Mouse (Mus musculus) limb, embryonic 14.5 days (tissue): ENCODE measurements around the gene Hist2h2aa2. TPM values are rescaled to one million over a fixed set of nuclear protein-coding genes. Genes with fewer than 3 reads are reported as not detected.

ENCODE experiments used
- ATAC-seq: fragments of 200-750 bp; cut with Nextera tagmentation; 2 replicates; pipeline ENCODE4 v1.8.0; 2017; ENCODE audit warnings: low read depth, moderate number of reproducible peaks, moderate TSS enrichment; ENCODE audit not compliant: low FRiP score
- DNase-seq: peaks from one replicate; pipeline ENCODE4 v3.0.0-alpha.2; 2015; ENCODE audit warnings: low spot score
- H3K27ac ChIP-seq: fragments of 300-500 bp; sonication (generic); replicated peaks from 2 replicates; pipeline ENCODE4 v1.5.1; 2014; ENCODE audit warnings: low read depth, mild to moderate bottlenecking, low read length, moderate library complexity, mixed read lengths
- H3K27me3 ChIP-seq: fragments of 300-500 bp; sonication (generic); 2 replicates; pipeline ENCODE4 v1.6.1; 2014; ENCODE audit warnings: low read length, mixed read lengths; ENCODE audit not compliant: control insufficient read depth, insufficient read depth
- H3K36me3 ChIP-seq: fragments of 300-500 bp; sonication (generic); 2 replicates; pipeline ENCODE4 v1.6.1; 2014; ENCODE audit warnings: mild to moderate bottlenecking, low read length, moderate library complexity, mixed read lengths; ENCODE audit not compliant: control insufficient read depth, insufficient read depth
- H3K4me1 ChIP-seq: fragments of 300-500 bp; sonication (generic); 2 replicates; pipeline ENCODE4 v1.6.1; 2014; ENCODE audit warnings: antibody characterized with exemption, low read length, mixed read lengths; ENCODE audit not compliant: control insufficient read depth, insufficient read depth
- H3K4me2 ChIP-seq: fragments of 300-500 bp; sonication (generic); replicated peaks from 2 replicates; pipeline ENCODE4 v1.6.1; 2014; ENCODE audit warnings: low read depth, mild to moderate bottlenecking, low read length, moderate library complexity; ENCODE audit not compliant: severe bottlenecking
- H3K4me3 ChIP-seq: fragments of 300-500 bp; sonication (generic); replicated peaks from 2 replicates; pipeline ENCODE4 v1.5.1; 2014; ENCODE audit warnings: low read length
- H3K9ac ChIP-seq: fragments of 300-500 bp; sonication (generic); 2 replicates; pipeline ENCODE4 v1.6.1; 2014; ENCODE audit warnings: mild to moderate bottlenecking, low read depth, low read length, moderate library complexity; ENCODE audit not compliant: severe bottlenecking
- H3K9me3 ChIP-seq: fragments of 300-500 bp; sonication (generic); 2 replicates; pipeline ENCODE4 v1.6.1; 2016; ENCODE audit warnings: low read length; ENCODE audit not compliant: control insufficient read depth
- POLR2A ChIP-seq: fragments of 200-500 bp; IDR thresholded peaks from 2 replicates; pipeline ENCODE4 v1.8.0; 2012; ENCODE audit warnings: inconsistent platforms, mild to moderate bottlenecking, moderate library complexity, borderline replicate concordance; ENCODE audit not compliant: insufficient read depth, insufficient read length; ENCODE audit errors: extremely low read depth
- WGBS: fragments of 180-500 bp; shearing (Covaris S2); extraction: QIAGEN DNeasy Blood & Tissue Kit; methylation state at CpG from one replicate; pipeline ENCODE4 v1.1.7; 2014; 5-methylcytosine and 5-hydroxymethylcytosine counted together
- polyA plus RNA-seq, 2 experiments: library from polyadenylated mRNA; depleted of rRNA in 1 of 2; stranded (reverse) in 1 of 2; unstranded in 1 of 2; fragments of >200 nt; fragmentation: Nextera tagmentation in 1 of 2; extraction: Ambion mirVana in 1 of 2; gene quantifications; 2 replicates each; pipeline versions ENCODE4 v1.2.1 to v1.2.3; 2012 to 2014

The Hist2h2aa2 gene
- polyA plus RNA-seq, 2 experiments, result 9.7 to 30.9 TPM

DNA sequence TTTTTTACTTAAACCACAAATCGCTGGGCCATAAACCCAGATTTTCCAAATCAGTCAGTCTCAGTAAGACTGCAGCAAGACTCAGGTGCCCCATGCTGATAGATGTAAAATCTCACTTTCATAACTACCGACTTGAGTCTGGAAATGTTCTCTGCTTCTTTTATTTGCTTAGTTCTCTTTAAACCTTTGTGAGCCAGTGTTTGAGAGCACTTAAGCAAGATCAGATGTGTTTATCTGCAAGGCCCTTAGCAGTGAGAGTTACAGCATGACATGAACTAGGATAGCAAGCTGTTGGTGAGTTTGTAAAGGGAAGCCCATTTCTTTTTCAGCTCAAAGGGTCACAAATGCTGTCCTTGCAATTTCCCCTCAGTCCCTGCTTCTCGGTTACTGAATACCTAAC, 17.1 kb upstream of the Hist2h2aa2 start:
- no peak overlapping the region for H3K4me3 ChIP-seq
- H3K27ac ChIP-seq, result 0 out of 2 replicates have a peak overlapping the region, but pooled peaks have one; percentile 33
- no peaks in the 10 kb centered on the region for H3K36me3 ChIP-seq
- H3K4me1 ChIP-seq, result peaks cover 12% of the 10 kb centered on the region
- WGBS, result 45% methylated on average over 3 of the region's 3 CpGs
- no peaks in the 10 kb centered on the region for H3K27me3 ChIP-seq
- H3K4me2 ChIP-seq, result no peak overlapping the region
- no peak for DNase-seq
- no peaks in the 10 kb centered on the region for H3K9me3 ChIP-seq
- H3K9ac ChIP-seq, result no peak overlapping the region
- TF ChIP-seq POLR2A, result no peak
- ATAC-seq, result no peak

GRCm38 (mm10) chr3:96255926-96256593, 16.0 kb upstream of the Hist2h2aa2 start:
- H3K36me3 ChIP-seq, result no peaks in the 10 kb centered on the region
- no peak for TF ChIP-seq POLR2A
- peaks cover 5% of the 10 kb centered on the region; the same call in 1 of the 2 replicates for H3K4me1 ChIP-seq
- no peaks in the 10 kb centered on the region for H3K27me3 ChIP-seq
- DNase-seq, result no peak
- no peaks in the 10 kb centered on the region for H3K9me3 ChIP-seq
- 57% methylated on average over 5 of the region's 5 CpGs for WGBS
- H3K27ac ChIP-seq, result no peak overlapping the region
- no peak overlapping the region for H3K4me3 ChIP-seq
- H3K9ac ChIP-seq, result no peak overlapping the region
- no peak overlapping the region for H3K4me2 ChIP-seq
- ATAC-seq, result no peak

GRCm38 (mm10) chr3:96254683-96255355, 14.7 kb upstream of the Hist2h2aa2 start:
- H3K4me2 ChIP-seq, result no peak overlapping the region
- no peak overlapping the region for H3K9ac ChIP-seq
- H3K27me3 ChIP-seq, result no peaks in the 10 kb centered on the region
- no peak for TF ChIP-seq POLR2A
- no peaks in the 10 kb centered on the region for H3K36me3 ChIP-seq
- H3K27ac ChIP-seq, result no peak overlapping the region
- H3K9me3 ChIP-seq, result no peaks in the 10 kb centered on the region
- H3K4me3 ChIP-seq, result no peak overlapping the region
- WGBS, result 36% methylated on average over 10 of the region's 10 CpGs
- H3K4me1 ChIP-seq, result peaks cover 9% of the 10 kb centered on the region; the same call in 1 of the 2 replicates
- DNase-seq, result peak; percentile 40
- no peak for ATAC-seq

GRCm38 (mm10) chr3:96251787-96252186, 11.7 kb upstream of the Hist2h2aa2 start:
- no peak overlapping the region for H3K9ac ChIP-seq
- no peak for TF ChIP-seq POLR2A
- DNase-seq (no peak), ATAC-seq (no peak)
- no peak overlapping the region for H3K27ac ChIP-seq
- H3K9me3 ChIP-seq, result no peaks in the 10 kb centered on the region
- WGBS, result 80% methylated on average over 3 of the region's 3 CpGs
- H3K4me1 ChIP-seq, result peaks cover 19% of the 10 kb centered on the region
- no peak overlapping the region for H3K4me2 ChIP-seq
- no peak overlapping the region for H3K4me3 ChIP-seq
- no peaks in the 10 kb centered on the region for H3K27me3 ChIP-seq
- no peaks in the 10 kb centered on the region for H3K36me3 ChIP-seq

DNA sequence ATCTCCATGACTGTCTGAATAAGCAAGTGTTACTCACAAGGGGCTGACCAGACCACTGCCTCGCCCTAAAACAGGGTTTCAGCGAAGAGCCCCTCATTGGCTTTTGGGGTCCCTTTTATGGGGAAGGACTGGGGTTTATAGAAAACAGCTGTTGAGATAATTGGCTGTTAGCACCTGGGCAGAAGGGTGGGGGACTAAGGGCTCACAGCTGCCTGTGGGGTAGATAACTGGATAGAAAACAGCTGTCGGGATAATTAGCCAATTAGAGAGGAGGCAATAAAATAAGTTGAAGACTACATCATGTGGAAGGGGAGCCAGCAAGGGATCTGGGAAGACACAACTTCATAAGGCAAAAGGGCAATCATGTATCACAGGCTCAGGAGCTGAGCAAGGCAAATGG, 10.8 kb upstream of the Hist2h2aa2 start:
- Histone ChIP-seq H3K9ac (no peak overlapping the region), H3K36me3 (no peaks in the 10 kb centered on the region), H3K4me2 (no peak overlapping the region), H3K27ac (no peak overlapping the region), H3K9me3 (no peaks in the 10 kb centered on the region), H3K4me1 (peaks cover 14% of the 10 kb centered on the region), H3K27me3 (no peaks in the 10 kb centered on the region), H3K4me3 (no peak overlapping the region)
- ATAC-seq (no peak), DNase-seq (no peak)
- no peak for TF ChIP-seq POLR2A
- 16% methylated on average over 3 of the region's 3 CpGs for WGBS
